Mouse (Mus musculus): ENCODE data around the gene Myh9. TPM values are rescaled to one million over a fixed set of nuclear protein-coding genes. Genes with fewer than 3 reads are reported as not detected.

Gene Myh9
- polyA plus RNA-seq, 2 experiments from 2014 or later, result 243 to 280 TPM

GRCm38 (mm10) chr15:77784039-77784824 is 57.7 kb downstream of the Myh9 start:
- ATAC-seq, result no peak

- no peak for ATAC-seq
Observed at GRCm38 (mm10) chr15:77782449-77783014, 59.4 kb downstream of the Myh9 start.

DNA sequence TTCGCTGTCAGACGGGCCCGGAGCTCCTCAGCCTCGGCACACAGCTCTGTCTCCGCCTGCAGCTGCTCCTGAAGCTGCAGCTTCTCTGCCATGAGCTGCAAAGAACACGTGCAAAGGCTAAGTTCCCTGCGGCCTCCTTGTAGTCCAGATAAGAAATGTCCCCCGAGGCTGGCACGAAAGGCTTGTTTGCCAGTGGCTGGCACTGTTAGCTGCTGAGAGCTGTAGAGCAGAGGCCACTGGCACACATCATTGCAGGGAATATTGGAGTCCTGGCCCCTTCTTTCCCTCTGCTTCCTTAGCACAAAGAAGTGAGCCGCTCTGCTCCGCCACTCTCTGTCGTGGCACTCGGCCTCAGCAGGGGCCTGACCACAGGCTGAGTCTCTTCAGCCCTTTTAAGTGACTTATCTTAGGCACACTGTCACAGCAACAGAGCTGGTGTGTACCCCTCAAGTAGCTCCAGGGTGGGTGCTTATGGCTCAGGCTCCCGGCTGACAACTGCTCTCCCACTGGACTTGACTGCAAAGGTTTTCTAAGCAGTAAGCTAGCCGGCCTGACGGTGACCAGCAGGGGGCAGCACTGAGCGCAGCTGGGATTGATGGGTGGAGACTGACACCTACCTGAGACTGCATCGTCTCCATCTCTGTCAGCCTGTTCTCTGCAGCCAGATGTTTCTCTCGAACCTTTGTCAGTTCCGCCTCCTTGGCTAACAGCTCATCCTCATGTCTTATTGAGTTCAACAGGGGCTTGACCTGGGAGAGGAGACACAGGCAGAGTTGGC is 66.6 kb downstream of the Myh9 start:
- peak; percentile 50 for ATAC-seq

DNA sequence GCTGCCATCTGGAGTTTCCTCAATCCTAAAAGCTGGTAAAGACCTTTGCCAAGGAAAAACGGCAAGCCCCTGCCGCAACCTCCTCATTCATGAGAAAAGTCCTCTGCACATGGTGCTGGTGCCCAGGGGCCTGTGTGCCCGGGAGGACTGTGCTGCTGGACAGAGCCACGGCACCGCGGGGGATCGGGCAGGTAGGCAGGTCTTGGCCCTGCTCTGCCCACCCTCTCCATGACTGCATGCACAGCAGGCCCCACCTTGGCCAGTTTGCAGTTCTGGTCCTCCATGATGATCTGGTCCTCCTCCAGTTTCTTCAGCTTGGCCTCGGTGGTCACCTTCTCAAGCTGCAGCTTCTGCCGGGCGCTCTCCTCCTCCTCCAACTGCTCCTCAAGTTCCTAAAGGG is 67.7 kb downstream of the Myh9 start:
- ATAC-seq, result no peak

DNA sequence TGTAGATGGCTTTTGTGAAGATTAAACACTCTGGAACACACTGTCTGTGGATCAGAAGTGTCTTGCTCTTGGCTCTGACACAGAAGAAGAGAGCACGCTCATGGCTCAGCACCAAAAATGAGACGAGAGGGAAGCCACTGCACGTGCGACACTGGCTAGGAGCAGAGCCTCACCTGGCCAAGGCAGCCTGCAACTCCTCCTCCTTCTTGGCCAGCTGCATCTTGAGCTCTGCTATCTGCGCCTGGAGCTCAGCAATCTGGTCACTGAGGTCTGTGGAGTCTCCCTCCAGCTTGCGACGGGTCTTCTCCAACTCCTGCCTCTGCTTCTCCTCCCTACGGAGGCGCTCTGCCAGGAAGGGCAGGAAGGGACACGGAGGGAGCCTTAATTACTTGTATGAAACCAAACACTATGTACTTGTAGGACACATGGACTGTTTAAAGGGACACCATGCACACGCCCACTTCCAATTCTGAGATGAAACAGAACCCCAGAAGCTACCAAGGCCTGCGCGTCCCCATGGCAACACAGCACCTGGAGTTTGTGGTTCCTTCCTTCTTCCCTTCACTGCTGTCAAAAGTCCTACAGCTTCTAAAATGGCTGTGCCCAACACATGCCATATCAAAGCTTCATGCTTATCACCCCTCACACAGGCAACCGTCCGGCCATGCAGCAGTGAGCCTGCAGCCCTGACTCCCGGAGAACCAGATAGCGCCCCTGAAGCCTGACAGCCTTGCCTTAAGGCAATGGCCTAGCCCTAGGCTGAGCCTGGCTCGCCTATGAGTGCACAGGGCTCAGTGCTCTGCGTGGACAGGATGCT is 68.7 kb downstream of the Myh9 start:
- no peak for ATAC-seq

DNA sequence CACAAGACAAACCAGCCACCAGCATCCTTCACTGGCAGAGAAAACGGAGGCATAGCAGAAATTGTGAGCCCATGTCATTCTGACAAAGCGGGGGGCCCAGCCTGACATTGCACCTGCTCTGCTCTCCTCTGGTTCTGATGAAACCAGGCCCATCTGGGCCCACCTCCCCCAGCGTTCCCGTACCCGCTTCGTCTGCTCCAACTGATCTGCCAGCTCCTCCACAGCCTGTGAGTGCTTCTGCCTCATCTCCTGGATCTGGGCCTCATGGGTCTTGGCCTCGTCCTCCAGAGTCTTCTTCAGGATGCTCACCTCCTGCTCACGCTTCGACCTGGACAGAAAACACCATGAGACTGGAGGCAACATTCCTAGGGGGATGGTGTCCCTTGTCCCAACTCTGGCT is 71.0 kb downstream of the Myh9 start:
- ATAC-seq, result no peak

- no peak for ATAC-seq
Observed at GRCm38 (mm10) chr15:77770341-77770740, 71.6 kb downstream of the Myh9 start.

DNA sequence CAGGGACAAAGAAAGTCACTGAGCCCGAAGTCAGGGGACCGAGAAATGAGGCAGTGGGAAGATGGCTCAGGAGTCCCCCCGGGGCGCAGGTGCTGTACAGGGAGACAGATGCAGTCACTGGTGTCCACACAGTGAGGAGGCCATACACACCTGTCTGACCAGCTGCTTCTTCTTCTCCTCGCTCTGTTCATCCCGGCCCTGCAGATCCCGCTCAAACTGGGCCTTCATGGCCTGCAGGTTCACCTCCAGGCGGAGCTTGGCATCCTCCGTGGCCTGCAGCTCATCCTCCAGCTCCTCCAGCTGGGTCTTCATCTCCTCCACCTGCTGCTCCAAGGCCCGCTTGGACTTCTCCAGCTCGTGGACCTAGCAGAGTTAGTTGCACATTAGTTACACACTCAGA is 75.0 kb downstream of the Myh9 start:
- ATAC-seq, result no peak

GRCm38 (mm10) chr15:77765484-77766093 is 76.4 kb downstream of the Myh9 start:
- ATAC-seq, result no peak

DNA sequence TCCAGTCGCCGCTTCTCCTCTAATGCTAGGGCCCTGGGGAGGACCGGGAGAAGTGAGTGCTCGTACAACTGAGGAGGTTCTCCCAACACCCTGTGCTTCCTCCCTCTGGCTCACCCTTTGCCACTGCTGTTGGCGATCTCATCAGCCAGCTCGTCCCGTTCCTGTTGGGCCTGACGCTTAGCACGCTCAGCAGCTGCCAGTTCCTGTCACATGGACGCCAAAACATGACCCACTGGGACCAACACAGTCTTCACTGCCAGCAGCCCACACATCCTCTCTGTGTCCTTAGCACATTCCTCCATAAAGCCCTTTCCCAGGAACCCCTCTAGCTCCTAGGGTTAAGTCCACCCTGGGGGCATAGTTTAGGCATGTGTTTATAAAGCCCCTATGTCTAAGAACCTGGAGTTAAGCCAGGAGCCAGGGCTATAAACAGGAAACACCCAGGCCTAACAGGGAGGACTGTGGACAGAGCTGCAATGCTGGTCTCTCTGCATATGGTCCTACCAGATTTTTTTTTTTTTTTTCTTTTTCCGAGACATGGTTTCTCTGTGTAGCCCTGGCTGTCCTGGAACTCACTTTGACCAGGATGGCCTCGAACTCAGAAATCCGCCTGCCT is 77.5 kb downstream of the Myh9 start:
- ATAC-seq, result no peak

GRCm38 (mm10) chr15:77763702-77764101 is 78.3 kb downstream of the Myh9 start:
- no peak for ATAC-seq

DNA sequence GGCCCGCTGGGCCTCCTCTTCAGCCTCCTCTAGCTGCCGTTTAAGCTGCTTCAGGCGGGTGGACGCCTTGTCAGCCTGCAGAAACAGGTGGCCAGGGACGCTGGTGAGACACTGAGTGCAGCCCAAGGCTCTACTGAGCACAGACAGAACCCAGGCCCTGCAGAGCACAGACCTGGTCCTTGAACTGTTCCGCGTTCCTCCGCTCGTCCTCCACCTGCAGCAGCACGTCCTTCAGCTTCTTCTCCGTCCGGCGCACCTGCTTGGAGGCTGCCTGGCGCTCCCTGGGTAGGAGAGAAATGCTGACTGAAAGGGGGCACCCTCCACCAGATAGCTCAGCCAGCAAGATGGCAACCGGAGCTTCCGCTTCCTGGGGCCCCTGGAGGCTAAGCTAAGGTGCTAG is 78.9 kb downstream of the Myh9 start:
- no peak for ATAC-seq

- peak; percentile 30 for ATAC-seq
Observed at GRCm38 (mm10) chr15:77761561-77762380, 80.2 kb downstream of the Myh9 start.

- ATAC-seq, result no peak
Observed at GRCm38 (mm10) chr15:77761083-77761482, 80.9 kb downstream of the Myh9 start.

DNA sequence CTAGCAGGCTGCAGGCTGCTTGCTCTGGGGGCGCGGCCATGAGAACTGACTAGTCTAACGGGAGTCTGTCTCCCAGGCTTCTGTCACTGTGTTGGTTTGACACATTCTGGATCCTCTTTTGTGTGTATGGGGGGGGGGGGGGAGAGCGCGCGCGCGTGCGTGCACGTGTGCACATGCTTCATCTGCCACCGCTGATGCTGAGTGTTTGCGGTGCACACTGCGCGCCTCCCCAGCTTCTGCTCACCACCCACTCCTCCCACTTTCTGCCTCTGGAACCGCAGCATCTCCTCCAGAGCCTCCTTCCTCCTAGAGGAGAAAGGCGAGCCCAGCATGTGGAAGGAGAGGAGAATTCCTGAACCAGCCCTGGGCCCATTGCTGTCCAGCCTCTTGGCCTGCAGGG is 81.9 kb downstream of the Myh9 start:
- no peak for ATAC-seq

DNA sequence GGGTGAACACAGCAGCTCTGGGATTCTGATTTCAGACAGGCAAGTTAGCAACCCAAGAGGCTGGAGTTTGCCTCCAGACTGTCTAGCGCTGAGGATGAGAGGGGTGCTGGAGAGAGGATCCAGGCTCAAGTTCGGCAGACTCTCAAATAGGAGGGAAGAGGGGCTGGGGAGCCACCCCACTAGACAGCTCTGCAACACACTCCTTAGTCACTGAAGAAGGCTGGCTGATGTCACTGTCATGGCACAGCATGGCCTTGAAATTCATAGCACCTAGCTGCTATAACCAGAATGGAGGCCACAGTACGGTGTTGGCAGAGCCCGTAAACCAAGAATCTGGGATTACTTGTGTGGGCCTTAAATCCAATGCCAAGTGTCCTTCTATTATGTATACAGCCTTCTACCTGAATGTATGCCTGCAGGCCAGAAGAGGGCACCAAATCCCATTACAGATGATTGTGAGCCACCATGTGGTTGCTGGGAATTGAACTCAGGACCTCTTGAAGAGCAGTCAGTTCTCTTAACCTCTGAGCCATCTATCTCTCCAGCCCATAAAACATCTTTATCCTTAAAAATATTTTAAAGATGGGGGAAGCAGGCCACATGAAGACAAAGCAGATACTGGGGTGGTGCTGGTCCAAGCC is 84.3 kb downstream of the Myh9 start:
- ATAC-seq, result no peak

GRCm38 (mm10) chr15:77756848-77757247 is 85.1 kb downstream of the Myh9 start, which contains the start of gene Apol8:
Gene Apol8 (minus strand): TSS chr15:77757003.
- peak; percentile 67 for ATAC-seq

DNA sequence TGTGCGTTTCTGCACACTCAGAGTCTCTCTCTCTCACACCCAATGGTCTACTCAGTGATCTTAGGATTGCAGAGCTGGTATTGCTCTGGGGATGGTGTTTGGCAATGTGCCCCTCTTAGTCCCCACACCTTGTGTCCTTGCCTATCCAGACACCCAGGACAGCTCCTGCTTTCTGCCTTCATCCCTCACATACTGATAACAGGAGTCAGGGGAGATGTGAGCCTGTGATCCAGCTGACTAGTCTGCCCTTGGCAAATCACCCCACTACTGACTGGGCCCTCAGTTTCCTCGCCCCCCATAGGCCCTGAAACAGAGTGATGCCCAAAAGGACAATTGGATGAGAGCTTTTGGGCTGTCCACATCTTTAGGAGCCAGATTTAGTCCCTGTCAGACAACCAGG is 85.9 kb downstream of the Myh9 start:
- no peak for ATAC-seq

- ATAC-seq, result no peak
Observed at GRCm38 (mm10) chr15:77755132-77755531, 86.8 kb downstream of the Myh9 start.

DNA sequence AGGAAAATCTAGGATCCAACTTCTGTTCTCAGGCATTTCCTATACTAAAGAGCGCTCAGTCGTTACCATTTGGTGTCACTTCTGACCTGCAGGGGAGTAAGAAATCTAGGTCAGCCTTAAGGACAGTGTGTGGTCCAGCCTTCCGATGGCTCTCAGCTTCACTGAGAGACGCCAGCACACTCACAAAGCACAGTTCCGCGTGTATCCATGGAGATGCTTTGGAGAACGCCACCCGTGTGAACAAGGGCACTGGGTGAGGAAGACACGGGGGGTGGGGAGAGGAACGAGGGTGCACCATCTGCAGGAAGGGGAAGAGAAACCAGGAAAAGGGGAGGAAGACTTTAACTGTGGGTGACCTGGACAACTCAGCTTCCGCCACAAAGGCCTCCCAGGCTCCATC is 89.5 kb downstream of the Myh9 start:
- ATAC-seq, result no peak
